Mouse (Mus musculus) kidney, adult 2 months (tissue): ENCODE measurements around the gene Rptor.

ENCODE experiments used
- CTCF ChIP-seq: fragments of 200-500 bp; conservative IDR thresholded peaks from 2 replicates; pipeline ENCODE4 v1.5.1; 2011; ENCODE audit warnings: low read depth, mild to moderate bottlenecking, control low read depth, low read length, moderate library complexity, mixed read lengths; ENCODE audit not compliant: insufficient read depth, insufficient read length
- POLR2A ChIP-seq: fragments of 200-500 bp; IDR thresholded peaks from one replicate; pipeline ENCODE4 v1.6.1; 2011; ENCODE audit warnings: low read depth, low read length, control low read depth

DNA sequence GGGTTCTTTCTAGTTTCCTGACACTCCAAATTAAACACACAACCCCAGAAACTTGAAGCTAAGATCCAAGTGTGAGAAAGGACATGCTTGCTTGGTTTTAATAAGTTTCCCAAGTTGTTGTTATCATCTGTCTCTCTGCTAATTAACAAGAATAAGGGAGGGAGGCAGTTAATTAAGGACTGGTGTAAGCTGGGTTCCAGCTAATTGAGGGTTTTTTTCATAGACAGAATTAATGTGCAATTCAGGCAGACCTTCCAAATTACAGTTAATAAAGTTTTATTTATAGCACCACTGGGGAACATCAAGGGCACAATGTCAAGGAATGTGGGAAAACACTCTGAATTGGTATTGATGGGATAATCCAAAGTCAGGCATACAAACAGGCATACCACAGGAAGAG is 230.6 kb downstream of the Rptor start:
- TF ChIP-seq CTCF (no peak), POLR2A (no peak)
